1 mouse cellular context compared by ENCODE assay signal in the genomic region with DNA sequence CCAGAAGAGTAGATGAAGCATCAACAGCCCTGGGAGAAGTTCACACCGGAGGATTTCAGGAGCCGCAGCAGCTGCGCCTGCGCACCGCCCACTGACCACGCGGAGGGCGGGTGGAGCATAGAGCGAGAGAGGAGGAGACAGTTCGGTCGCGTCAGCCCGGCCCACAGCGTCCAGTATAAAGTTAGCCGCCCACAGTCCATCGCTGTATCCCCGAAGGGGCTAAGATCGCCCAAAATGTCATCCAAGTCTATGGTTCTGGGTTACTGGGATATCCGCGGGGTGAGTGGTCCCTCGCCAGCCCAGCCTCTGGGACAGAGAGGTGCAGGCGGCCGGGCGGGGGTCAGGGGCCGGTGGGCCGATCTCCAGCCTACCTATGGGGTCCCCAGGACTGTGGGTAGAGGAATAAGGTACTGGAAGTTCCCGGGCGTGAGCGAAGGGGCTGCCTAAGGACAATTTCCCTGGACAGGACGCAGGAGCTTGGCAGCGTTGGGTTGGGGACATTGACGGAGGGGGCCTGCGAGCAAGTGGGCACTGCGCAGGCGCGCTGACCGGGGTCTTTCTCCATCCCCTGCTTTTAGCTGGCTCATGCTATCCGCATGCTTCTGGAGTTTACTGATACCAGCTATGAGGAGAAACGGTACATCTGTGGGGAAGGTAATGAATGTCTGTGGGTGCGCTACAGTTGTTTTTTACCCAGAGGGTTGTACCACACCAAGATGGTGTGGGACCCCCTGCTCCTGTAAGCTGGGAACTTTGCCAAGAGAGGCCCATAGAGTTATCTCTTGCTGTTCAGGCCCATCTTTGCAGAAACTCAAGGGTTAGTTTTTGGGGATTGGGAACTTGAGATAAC.
TF ChIP-seq lines count a peak whose summit lies in the region.

Gstm5 (plus strand) TSS at position 102 of the 850 bp plus-strand sequence.

TF ChIP-seq in MEL, 35 proteins besides CTCF, POLR2A, EP300 and RAD21 (continued from another document):
- 0 out of 2 replicates have a peak, but pooled peaks have one; percentile 24 for TF ChIP-seq ELF1 (IDR thresholded peaks at IDR 0.05; ENCODE audit: low read depth, low read length)
- TF ChIP-seq TCF12 (IDR thresholded peaks at IDR 0.05; ENCODE audit: low read depth, low read length): peak; percentile 99
- TF ChIP-seq MYC (IDR thresholded peaks at IDR 0.05; ENCODE audit: low read depth, low read length): peak; percentile 74
- no peak for TF ChIP-seq POLR2AphosphoS5 (IDR thresholded peaks at IDR 0.05; ENCODE audit: borderline replicate concordance, low read depth, low read length)
- TF ChIP-seq GABPA (IDR thresholded peaks at IDR 0.05; ENCODE audit: low read depth, low read length): no peak
- peak; percentile 50 for TF ChIP-seq ZNF384 (IDR thresholded peaks at IDR 0.05; ENCODE audit: low read depth, low read length)
- TF ChIP-seq ETS1 (IDR thresholded peaks at IDR 0.05; ENCODE audit: low read depth, low read length): peak; percentile 89
- TF ChIP-seq UBTF (IDR thresholded peaks at IDR 0.05; ENCODE audit: borderline replicate concordance, insufficient read depth, low read depth, low read length): no peak
- peak; percentile 91 for TF ChIP-seq NRF1 (IDR thresholded peaks at IDR 0.05; ENCODE audit: insufficient read depth, low read depth, low read length, poor library complexity, severe bottlenecking)
- peak; percentile 93 for TF ChIP-seq RCOR1 (IDR thresholded peaks at IDR 0.05; ENCODE audit: low read depth, low read length)
- TF ChIP-seq TAL1 (IDR thresholded peaks at IDR 0.05; ENCODE audit: low read length): peak; percentile 92
- TF ChIP-seq MEF2A (IDR thresholded peaks at IDR 0.05; ENCODE audit: extremely low read depth, insufficient replicate concordance, low read depth, low read length, poor library complexity, severe bottlenecking): no peak
- TF ChIP-seq NELFE (IDR thresholded peaks at IDR 0.05; ENCODE audit: low read depth, low read length): peak; percentile 87
- TF ChIP-seq ZKSCAN1 (IDR thresholded peaks at IDR 0.05; ENCODE audit: low read depth, low read length): no peak
- peak; percentile 95 for TF ChIP-seq ZMIZ1 (IDR thresholded peaks at IDR 0.05; ENCODE audit: low read depth, low read length)
- peak; percentile 68 for TF ChIP-seq MXI1 (IDR thresholded peaks at IDR 0.05; ENCODE audit: low read depth, low read length)
- peak; percentile 49; the same call in 1 of the 2 replicates for TF ChIP-seq BHLHE40 (IDR thresholded peaks at IDR 0.05; ENCODE audit: borderline replicate concordance, low read depth, low read length)
- no peak for TF ChIP-seq CHD1 (IDR thresholded peaks at IDR 0.05; ENCODE audit: low read depth, low read length)
- no peak for TF ChIP-seq KAT2A (conservative IDR thresholded peaks at IDR 0.05; ENCODE audit: low read depth, low read length)
- 0 out of 2 replicates have a peak, but pooled peaks have one; percentile 40 for TF ChIP-seq MAZ (IDR thresholded peaks at IDR 0.05; ENCODE audit: low read depth, low read length)
- TF ChIP-seq USF1 (IDR thresholded peaks at IDR 0.05; ENCODE audit: low read depth, low read length): peak; percentile 68
- TF ChIP-seq TBP (IDR thresholded peaks at IDR 0.05; ENCODE audit: low read depth, low read length): peak; percentile 77
- no peak for TF ChIP-seq USF2 (IDR thresholded peaks at IDR 0.05; ENCODE audit: borderline replicate concordance in 1 of 2, insufficient read depth in 1 of 2, low read depth in 1 of 2, low read length in 2 of 2)
- peak; percentile 73 for TF ChIP-seq MAX (IDR thresholded peaks at IDR 0.05; ENCODE audit: low read length)
- peak; percentile 83 for TF ChIP-seq POLR2AphosphoS2 (IDR thresholded peaks at IDR 0.05; ENCODE audit: low read length)
- TF ChIP-seq ZC3H11A (IDR thresholded peaks at IDR 0.05; ENCODE audit: low read depth, low read length): no peak
- TF ChIP-seq E2F4 (IDR thresholded peaks at IDR 0.05; ENCODE audit: borderline replicate concordance, low read depth, low read length): no peak
- peak; percentile 68 for TF ChIP-seq MYB (IDR thresholded peaks at IDR 0.05; ENCODE audit: low read depth, low read length)
- TF ChIP-seq SMC3 (IDR thresholded peaks at IDR 0.05; ENCODE audit: low read depth, low read length): no peak
- peak; percentile 44; the same call in 1 of the 2 replicates for TF ChIP-seq HCFC1 (IDR thresholded peaks at IDR 0.05; ENCODE audit: low read depth, low read length)
- peak; percentile 43; the same call in 1 of the 2 replicates for TF ChIP-seq MAFK (IDR thresholded peaks at IDR 0.05; ENCODE audit: borderline replicate concordance, low read depth, low read length)
- peak; percentile 78; the same call in 1 of the 2 replicates for TF ChIP-seq SIN3A (IDR thresholded peaks at IDR 0.05; ENCODE audit: low read length)
- peak; percentile 98 for TF ChIP-seq GATA1 (IDR thresholded peaks at IDR 0.05; ENCODE audit: low read depth, low read length)
TF ChIP-seq in MEL: peak in this region for 22.
